Mouse (Mus musculus): Measurements from ENCODE around the gene Tubg1. TPM values are rescaled to one million over a fixed set of nuclear protein-coding genes. Genes with fewer than 3 reads are reported as not detected.
"Not testable (repeated sequence)": the region's sequence is repeated elsewhere in the genome, so short reads cannot be mapped to it uniquely, and the experiment has no call there.

The Tubg1 gene
- polyA plus RNA-seq, 2 experiments from 2014 or later, result 24.9 to 34.0 TPM

DNA sequence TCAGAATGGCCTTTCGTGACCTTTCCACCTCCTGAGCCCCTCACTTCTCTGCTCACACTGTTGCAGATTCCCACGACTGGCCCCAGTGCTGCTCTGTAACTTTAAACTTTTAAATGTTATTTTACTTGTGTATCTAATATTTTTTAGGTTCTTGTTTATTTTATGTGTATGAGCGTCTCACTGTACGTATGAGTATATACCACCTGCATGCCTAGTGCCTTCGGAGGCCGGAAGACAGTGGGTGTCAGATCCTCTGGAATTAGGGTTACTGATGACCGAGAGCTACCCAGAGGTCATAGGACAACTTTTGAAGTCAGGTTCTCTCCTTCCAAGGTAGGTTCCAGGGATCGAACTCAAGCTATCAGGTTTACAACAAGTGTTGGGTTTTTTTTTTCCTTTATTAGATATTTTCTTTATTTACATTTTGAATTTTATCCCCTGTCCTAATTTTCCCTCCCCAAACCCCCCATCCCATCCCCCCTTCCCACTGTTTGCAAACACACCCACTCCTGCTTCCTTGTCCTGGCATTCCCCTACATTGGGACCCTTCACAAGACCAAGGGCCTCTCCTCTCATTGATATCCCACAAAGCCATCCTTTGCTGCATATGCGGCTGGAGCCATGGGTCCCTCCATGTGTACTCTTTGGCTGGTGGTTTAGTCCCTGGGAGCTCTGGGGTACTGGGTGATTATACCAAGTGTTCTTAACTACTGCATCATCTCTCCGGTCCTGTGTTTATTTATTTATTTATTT lies 22.7 kb downstream of the Tubg1 start:
- ATAC-seq, result no peak

DNA sequence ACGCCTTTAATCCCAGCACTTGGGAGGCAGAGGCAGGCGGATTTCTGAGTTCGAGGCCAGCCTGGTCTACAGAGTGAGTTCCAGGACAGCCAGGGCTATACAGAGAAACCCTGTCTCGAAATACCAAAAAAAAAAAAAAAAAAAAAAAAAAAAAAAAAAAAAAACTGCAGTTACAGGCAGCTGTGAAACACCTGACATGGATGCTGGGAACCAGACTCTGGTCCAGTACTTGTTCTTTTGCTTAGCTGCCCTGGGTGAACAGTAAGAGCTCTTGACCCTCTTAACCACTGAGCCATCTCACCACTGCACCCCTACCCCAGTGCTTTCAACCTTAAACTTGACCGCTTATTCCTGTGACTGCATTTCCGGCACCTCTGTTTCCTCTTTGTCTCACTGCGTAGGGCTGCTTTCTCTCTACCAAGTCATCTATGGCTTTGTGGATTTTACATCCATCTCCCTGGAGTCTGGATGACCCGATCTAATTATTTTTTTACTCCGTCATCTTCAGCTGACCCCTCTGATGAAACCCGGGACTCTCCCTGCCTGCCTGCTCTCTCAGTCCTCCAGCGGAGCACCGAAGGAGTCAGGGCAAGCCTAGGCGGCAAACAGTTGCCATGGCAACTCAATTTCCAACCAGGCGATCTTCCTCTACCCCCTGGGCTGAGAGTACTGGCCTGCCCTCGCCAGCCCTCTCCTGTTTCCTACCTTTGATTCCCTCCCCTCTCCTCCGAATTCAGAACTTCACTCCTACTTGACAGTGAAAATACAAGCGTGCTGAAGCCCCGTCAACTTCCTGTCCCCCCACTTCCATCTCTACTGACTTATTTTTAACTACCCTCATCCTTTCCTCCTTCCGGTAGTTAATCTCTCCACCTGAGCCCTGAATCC lies 23.8 kb downstream of the Tubg1 start:
- ATAC-seq, result peak; percentile 81

DNA sequence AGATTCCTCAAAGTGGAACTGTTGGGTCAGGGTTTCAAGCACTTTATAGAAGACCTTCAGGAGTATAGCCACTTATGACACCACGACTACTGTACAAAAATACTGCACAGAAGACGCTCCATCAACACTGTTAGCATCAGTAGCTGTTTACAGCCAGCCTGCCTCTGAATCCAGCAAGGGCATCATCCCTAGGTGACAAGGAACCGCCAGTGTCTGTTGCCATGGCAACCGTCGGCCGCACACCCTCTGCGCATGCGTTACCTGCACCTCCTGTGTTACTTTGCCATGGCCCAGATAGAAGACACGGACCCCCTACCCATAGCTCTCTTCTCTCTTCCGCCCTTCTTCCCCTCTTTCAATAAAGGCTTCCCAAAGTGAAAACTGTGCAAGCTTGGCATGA lies 26.6 kb downstream of the Tubg1 start:
- ATAC-seq, result no peak

- ATAC-seq, result no peak
These were observed 29.0 kb downstream of the Tubg1 start for GRCm38 (mm10) chr11:101148751-101149150.

DNA sequence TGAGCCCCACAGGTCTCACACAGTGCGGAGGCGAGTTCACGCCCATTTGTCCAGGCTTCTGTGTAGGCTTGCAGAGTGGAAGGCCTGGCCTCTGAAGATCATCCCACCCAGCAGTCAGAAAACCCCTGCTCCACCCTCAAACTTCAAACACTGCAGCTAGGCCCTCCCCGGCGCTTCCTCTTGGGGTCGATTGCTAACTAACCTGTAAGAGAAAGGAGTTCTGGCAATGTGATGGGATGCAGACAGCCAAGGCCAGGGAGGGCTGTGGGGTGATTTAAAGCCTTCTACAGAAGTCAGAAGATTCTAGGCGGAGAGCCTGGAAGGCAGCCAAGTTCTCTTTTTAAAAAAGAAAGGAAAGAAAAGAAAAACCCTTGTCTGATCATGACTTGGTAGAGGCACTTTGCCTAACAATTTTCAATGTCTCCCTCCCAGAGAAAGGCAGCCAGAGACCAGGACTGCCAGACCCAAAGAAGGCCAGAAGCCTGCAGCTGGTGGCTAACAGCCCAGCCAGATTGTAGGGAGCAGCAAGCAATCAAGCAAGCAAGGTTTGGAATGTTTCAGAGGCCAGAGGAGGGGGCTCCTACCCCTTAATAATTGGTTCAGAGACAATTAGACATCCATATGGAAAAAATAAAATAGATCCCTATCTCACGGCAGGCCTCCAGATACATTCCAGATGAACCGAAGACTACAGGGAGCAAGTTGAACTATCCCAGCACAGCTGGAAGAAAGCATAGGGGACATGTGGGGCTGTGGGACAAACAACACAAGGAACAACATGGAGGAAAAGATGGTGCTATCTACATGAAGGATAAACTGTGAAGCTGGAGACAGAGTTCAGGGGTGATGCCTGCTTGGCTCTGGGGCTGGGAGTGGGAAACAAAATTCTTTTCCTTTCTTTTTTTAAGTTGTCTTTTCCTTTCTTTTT lies 29.7 kb downstream of the Tubg1 start:
- ATAC-seq, result no peak

GRCm38 (mm10) chr11:101151063-101151462 lies 31.3 kb downstream of the Tubg1 start:
- no peak for ATAC-seq

GRCm38 (mm10) chr11:101152825-101153224 lies 33.1 kb downstream of the Tubg1 start:
- no peak for ATAC-seq

GRCm38 (mm10) chr11:101154648-101155047 lies 34.9 kb downstream of the Tubg1 start:
- no peak for ATAC-seq

GRCm38 (mm10) chr11:101155151-101155550 lies 35.4 kb downstream of the Tubg1 start:
- no peak for ATAC-seq

DNA sequence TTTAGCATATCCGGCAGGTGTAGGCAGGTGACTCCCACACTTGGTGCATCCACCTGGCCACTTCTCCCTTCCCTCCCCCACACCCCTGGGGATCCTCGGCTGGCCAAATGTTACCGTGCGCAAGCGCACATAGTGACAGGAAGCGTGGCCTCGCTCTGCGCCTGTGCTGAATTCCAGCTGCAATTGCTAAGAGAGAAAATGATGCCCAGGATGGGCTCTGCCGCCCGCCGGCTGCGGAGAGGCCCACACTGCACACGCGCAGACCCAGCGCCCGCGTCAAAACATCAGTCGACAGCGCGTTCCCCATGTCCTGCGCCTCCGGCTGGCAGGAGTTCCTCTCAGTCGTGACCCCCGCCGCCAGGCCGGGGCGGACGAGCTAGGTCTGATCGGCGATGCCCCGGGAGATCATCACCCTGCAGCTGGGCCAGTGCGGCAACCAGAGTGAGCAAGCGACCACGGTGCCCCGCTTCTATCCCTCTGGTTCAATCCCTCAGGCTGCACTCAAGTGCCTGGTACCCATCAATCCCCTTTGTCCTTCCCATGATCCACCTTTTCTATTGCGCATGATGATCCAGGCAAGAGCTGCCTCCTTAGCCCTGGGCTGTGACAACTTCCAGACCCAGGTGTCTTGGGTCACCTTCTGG lies 36.1 kb downstream of the Tubg1 start, which contains the start of gene Tubg2:
Gene Tubg2, plus strand, starts transcription at position 180 of the 644 bp plus-strand sequence.
- ATAC-seq, result peak; percentile 71

GRCm38 (mm10) chr11:101160151-101160550 lies 40.4 kb downstream of the Tubg1 start:
- not testable (repeated sequence) for ATAC-seq

- ATAC-seq, result not testable (repeated sequence)
These were observed 41.3 kb downstream of the Tubg1 start for GRCm38 (mm10) chr11:101160981-101161505.

- no peak for ATAC-seq
These were observed 41.8 kb downstream of the Tubg1 start for GRCm38 (mm10) chr11:101161551-101161950.

DNA sequence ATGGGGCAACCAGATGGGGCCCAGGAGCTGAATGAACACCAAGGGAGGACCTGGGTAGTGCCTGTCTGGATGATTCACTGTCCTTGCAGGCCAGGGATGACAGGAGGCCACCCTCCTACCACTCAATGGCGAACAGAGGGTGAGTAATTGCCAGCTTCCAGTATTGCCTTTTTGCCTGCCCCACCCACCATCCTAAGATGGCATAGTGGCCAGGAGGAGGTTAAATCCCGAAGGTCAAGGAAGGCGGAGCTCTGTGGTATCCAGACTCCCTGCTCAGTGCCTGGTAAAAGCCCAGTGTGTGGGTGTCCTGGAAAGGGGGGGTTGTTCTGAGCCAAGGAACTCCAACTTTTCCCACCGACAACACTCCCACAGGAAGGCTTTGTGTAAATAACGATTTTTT lies 42.6 kb downstream of the Tubg1 start:
- ATAC-seq, result no peak

GRCm38 (mm10) chr11:101162772-101163171 lies 43.0 kb downstream of the Tubg1 start:
- no peak for ATAC-seq

- ATAC-seq, result no peak
These were observed 44.0 kb downstream of the Tubg1 start for GRCm38 (mm10) chr11:101163476-101164350.

GRCm38 (mm10) chr11:101164351-101164665 lies 44.6 kb downstream of the Tubg1 start:
- ATAC-seq, result no peak

GRCm38 (mm10) chr11:101164677-101165580 lies 45.2 kb downstream of the Tubg1 start:
- ATAC-seq, result no peak

GRCm38 (mm10) chr11:101166357-101166756 lies 46.6 kb downstream of the Tubg1 start:
- ATAC-seq, result no peak
